Mouse (Mus musculus) midbrain, embryonic 14.5 days (tissue): ENCODE measurements at regions not wholly inside any gene's neighbourhood (a gene's known extent, or its start where the extent isn't known, plus 50 kb on each side); places are given as distances from the start of the nearest gene placed in this dataset.
"Not testable (repeated sequence)": the region's sequence is repeated elsewhere in the genome, so short reads cannot be mapped to it uniquely, and the experiment has no call there.

Source experiments
- ATAC-seq: fragments of 200-750 bp; cut with Nextera tagmentation; 2 replicates; pipeline ENCODE4 v1.8.0; 2017; ENCODE audit warnings: moderate number of reproducible peaks, moderate library complexity; ENCODE audit not compliant: low FRiP score, low TSS enrichment
- DNase-seq: peaks from one replicate; pipeline ENCODE4 v3.0.0-alpha.2; 2015
- H3K27ac ChIP-seq: fragments of 300-500 bp; sonication (generic); replicated peaks from 2 replicates; pipeline ENCODE4 v1.5.1; 2014; ENCODE audit warnings: mild to moderate bottlenecking, low read depth, low read length, moderate library complexity
- H3K27me3 ChIP-seq: fragments of 300-500 bp; sonication (generic); 2 replicates; pipeline ENCODE4 v1.6.1; 2014; ENCODE audit warnings: low read length, control low read depth, mixed read lengths; ENCODE audit not compliant: control insufficient read depth, insufficient read depth
- H3K36me3 ChIP-seq: fragments of 300-500 bp; sonication (generic); 2 replicates; pipeline ENCODE4 v1.6.1; 2014; ENCODE audit warnings: low read length, control low read depth; ENCODE audit not compliant: control insufficient read depth, insufficient read depth
- H3K4me1 ChIP-seq: fragments of 300-500 bp; sonication (generic); 2 replicates; pipeline ENCODE4 v1.6.1; 2014; ENCODE audit warnings: mild to moderate bottlenecking, antibody characterized with exemption, low read length, control low read depth; ENCODE audit not compliant: control insufficient read depth, insufficient read depth
- H3K4me2 ChIP-seq: fragments of 300-500 bp; sonication (generic); 2 replicates; pipeline ENCODE4 v1.6.1; 2014; ENCODE audit warnings: mild to moderate bottlenecking, low read length, moderate library complexity
- H3K4me3 ChIP-seq: fragments of 300-500 bp; sonication (generic); replicated peaks from 2 replicates; pipeline ENCODE4 v1.5.1; 2014; ENCODE audit warnings: low read depth, low read length
- H3K9ac ChIP-seq: fragments of 300-500 bp; sonication (generic); replicated peaks from 2 replicates; pipeline ENCODE4 v1.6.1; 2014; ENCODE audit warnings: mild to moderate bottlenecking, low read length, moderate library complexity
- H3K9me3 ChIP-seq: fragments of 300-500 bp; sonication (generic); 2 replicates; pipeline ENCODE4 v1.6.1; 2016; ENCODE audit warnings: low read length, control low read depth, mixed read lengths; ENCODE audit not compliant: control insufficient read depth
- WGBS: fragments of 180-500 bp; shearing (Covaris S2); extraction: QIAGEN DNeasy Blood & Tissue Kit; methylation state at CpG from one replicate; pipeline ENCODE4 v1.1.7; 2014; 5-methylcytosine and 5-hydroxymethylcytosine counted together

DNA sequence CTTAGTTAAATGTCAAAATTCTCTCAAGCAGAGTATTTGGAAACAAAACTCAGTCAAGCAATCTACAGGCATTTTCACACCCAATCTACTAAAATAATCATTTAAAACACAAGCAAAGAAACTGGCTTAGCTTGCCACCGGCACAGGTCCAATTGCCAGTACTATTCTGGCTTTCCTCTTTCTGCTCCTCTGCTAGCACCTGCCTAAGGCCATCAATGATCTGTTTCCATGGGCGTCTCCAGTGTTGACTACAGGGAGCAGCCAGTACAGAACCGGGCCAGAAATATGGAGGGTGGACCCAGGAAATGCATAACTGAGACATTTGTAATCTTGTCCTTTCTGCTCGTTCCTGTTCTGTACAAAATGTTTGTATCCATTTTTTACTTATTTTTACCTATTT lies 96.4 kb upstream of the C6 start:
- 91% methylated on average over 4 of the region's 4 CpGs for WGBS

DNA sequence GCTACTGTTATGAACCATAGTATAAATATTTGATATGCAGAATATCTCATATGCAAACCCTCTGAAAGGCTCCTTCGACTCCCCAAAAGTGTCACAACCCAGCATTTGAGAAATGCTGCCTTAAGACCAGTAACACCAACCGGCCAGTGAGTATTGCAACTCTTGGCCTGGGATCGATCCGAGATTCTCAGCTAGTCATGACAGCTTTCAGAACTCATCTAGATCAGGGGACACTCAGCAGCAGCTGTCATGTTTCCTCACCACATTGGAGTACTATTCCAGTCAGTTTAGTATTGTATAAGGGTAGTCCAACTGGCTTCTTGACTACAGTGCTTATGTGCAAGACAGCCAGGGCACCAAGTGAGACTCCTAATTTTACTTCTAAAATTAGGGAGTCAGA lies 85.3 kb upstream of the C6 start:
- no peaks in the 10 kb centered on the region for H3K9me3 ChIP-seq
- no peaks in the 10 kb centered on the region for H3K4me1 ChIP-seq
- H3K4me3 ChIP-seq: no peak overlapping the region
- no peak overlapping the region for H3K4me2 ChIP-seq
- DNase-seq (no peak), ATAC-seq (no peak)
- H3K27me3 ChIP-seq: no peaks in the 10 kb centered on the region
- H3K36me3 ChIP-seq: no peaks in the 10 kb centered on the region
- H3K27ac ChIP-seq: no peak overlapping the region
- H3K9ac ChIP-seq: no peak overlapping the region
- 96% methylated on average over 4 of the region's 4 CpGs for WGBS

More for the DNA sequence above, 96.4 kb upstream of the C6 start:
- no peaks in the 10 kb centered on the region for H3K9me3 ChIP-seq
- no peak overlapping the region for H3K9ac ChIP-seq
- H3K4me1 ChIP-seq: no peaks in the 10 kb centered on the region
- H3K36me3 ChIP-seq: no peaks in the 10 kb centered on the region
- no peak for DNase-seq
- no peak for ATAC-seq
- no peaks in the 10 kb centered on the region for H3K27me3 ChIP-seq
- H3K4me3 ChIP-seq: no peak overlapping the region
- H3K27ac ChIP-seq: no peak overlapping the region
- no peak overlapping the region for H3K4me2 ChIP-seq

DNA sequence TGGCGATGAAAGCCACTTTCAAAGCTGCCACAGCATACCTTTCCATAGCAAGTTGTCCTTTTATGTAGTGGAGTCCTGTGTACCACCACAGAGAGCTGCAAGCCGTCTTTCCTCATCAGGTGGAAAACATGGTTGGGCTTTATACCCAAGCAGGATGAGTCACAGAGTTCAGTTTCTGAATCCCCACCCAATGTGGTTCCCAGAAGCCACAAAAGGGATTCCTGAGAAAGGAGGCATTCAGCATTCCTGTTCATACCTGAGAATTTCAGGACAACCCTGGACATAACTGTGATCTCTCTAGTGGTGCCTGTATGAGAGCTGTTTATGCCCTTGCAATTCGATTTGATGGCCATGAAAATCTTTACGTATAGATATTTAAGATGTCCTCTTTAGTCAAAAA lies 84.1 kb upstream of the C6 start:
- no peak for ATAC-seq
- Histone ChIP-seq H3K27ac (no peak overlapping the region), H3K4me2 (no peak overlapping the region), H3K9ac (no peak overlapping the region), H3K36me3 (no peaks in the 10 kb centered on the region), H3K4me3 (no peak overlapping the region), H3K27me3 (no peaks in the 10 kb centered on the region), H3K4me1 (no peaks in the 10 kb centered on the region), H3K9me3 (no peaks in the 10 kb centered on the region)
- peak; percentile 3 for DNase-seq
- 66% methylated on average over 4 of the region's 4 CpGs for WGBS

DNA sequence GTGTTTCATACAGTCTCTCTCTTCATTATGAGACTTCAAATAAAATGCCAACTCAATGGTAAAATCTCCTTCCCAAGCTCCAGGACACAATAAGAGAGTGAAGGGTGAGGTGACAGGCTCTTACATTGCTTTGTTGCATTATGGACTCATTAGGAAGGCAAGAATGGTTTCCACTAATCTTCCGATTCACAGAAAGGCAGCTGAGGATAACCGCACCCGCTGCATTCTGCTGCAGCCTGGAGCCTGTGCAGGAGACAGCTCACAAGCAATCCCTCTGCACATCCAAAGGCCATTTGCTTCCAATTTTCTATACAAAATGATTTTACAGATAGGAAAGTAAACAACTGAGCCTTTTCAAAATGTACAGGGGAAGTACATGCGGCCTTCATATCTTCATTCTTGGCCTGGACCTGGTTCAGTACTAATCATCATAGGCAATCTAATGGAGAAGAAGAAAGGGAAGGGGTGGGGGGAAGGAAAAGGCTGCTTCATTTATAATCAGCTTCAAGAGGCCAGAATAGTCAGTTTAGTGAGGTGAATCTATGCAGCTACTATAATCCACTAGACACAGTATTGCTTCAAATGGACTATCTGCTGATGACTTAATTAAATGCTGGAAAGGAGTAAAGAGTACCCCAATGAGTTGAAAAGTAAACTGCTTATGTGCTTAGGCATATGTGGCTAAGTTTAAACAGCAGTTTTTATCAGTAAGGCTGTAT lies 82.9 kb upstream of the C6 start:
- H3K9ac ChIP-seq: no peak overlapping the region
- H3K4me3 ChIP-seq: no peak overlapping the region
- 19% methylated on average over 4 of the region's 4 CpGs for WGBS
- no peaks in the 10 kb centered on the region for H3K9me3 ChIP-seq
- DNase-seq (peak; percentile 74), ATAC-seq (peak; percentile 80)
- no peaks in the 10 kb centered on the region for H3K36me3 ChIP-seq
- H3K4me2 ChIP-seq: no peak overlapping the region; the same call in 1 of the 2 replicates
- H3K4me1 ChIP-seq: no peaks in the 10 kb centered on the region
- peak overlapping the region; percentile 61; the same call in 1 of the 2 replicates for H3K27ac ChIP-seq
- no peaks in the 10 kb centered on the region for H3K27me3 ChIP-seq

DNA sequence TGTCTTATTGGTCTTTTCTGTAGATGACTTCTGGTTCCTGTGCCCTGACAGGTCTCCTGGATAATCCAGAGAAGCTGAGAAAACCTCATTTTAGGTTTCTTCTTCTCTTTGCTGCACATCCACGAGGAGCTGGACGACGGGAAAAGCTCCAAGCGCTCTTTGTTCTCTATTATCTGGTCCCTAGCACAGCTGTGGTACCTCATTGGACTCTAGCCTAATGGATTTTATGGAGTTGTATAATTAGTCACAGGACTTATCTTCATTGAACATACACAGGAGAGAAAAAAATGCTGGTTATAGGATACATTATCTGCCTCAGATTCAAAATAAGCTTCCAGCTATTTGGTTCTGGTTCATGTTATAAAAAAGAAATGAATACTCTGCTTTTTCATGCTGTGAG lies 78.3 kb upstream of the C6 start:
- ATAC-seq: peak; percentile 63
- H3K9me3 ChIP-seq: no peaks in the 10 kb centered on the region
- peak; percentile 56 for DNase-seq
- no peak overlapping the region for H3K4me3 ChIP-seq
- H3K4me1 ChIP-seq: no peaks in the 10 kb centered on the region
- 34% methylated on average over 4 of the region's 4 CpGs for WGBS
- no peaks in the 10 kb centered on the region for H3K36me3 ChIP-seq
- no peak overlapping the region for H3K4me2 ChIP-seq
- no peaks in the 10 kb centered on the region for H3K27me3 ChIP-seq
- peak overlapping the region; percentile 49; the same call in 1 of the 2 replicates for H3K27ac ChIP-seq
- H3K9ac ChIP-seq: no peak overlapping the region

DNA sequence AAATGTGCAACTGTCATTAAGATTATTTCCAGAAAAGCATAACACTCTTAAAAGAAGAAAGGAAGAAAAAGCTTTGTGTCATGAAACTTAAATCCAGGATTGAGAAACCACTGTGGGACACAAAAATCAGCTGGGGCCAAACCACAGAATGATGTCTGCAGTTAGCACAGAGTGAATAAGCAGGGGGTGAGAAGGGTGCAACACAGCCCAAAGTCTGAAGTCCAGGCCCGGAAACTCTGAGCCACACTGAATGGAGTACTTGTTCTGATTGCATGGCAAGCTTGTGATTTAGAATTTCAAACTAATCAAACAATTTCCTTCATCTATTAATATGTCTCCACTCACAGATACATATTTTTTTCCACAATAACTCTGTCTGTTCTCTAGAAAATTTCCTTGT lies 73.3 kb upstream of the C6 start:
- Histone ChIP-seq H3K27ac (no peak overlapping the region), H3K4me2 (no peak overlapping the region), H3K9me3 (no peaks in the 10 kb centered on the region), H3K36me3 (no peaks in the 10 kb centered on the region), H3K4me3 (no peak overlapping the region), H3K4me1 (no peaks in the 10 kb centered on the region), H3K27me3 (no peaks in the 10 kb centered on the region), H3K9ac (no peak overlapping the region)
- no peak for DNase-seq
- WGBS: 95% methylated on average over 1 of the region's 1 CpGs
- ATAC-seq: no peak

DNA sequence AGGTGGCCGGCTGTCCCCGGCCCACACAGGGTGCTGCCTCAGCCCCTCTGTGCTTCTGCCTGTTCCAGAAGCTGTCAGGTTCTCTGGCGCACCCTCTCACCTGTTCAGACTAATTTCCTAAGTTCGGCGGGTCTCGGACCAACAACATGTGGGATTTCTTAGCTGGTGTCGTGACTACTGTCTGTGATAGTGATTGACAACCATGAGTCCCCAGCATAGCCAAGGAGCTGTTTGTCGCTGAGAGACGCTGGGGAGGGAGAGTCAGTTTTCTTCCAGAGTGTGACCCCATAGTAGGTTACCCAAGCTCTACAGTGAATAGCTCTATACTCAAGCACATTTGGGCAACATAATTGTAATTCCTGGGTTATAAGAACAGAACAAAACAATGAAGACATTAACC lies 54.1 kb upstream of the C6 start:
- H3K4me3 ChIP-seq, ATAC-seq, H3K9ac ChIP-seq, H3K27me3 ChIP-seq, H3K36me3 ChIP-seq, H3K27ac ChIP-seq, H3K4me1 ChIP-seq, H3K9me3 ChIP-seq, H3K4me2 ChIP-seq, DNase-seq: not testable (repeated sequence)
- WGBS: 94% methylated on average over 7 of the region's 9 CpGs
